Mouse (Mus musculus) midbrain, embryonic 14.5 days (tissue): ENCODE measurements around the gene Ctla4. TPM values are rescaled to one million over a fixed set of nuclear protein-coding genes. Genes with fewer than 3 reads are reported as not detected.

Experiments
- ATAC-seq: fragments of 200-750 bp; cut with Nextera tagmentation; 2 replicates; pipeline ENCODE4 v1.8.0; 2017; ENCODE audit warnings: moderate number of reproducible peaks, moderate library complexity; ENCODE audit not compliant: low FRiP score, low TSS enrichment
- DNase-seq: peaks from one replicate; pipeline ENCODE4 v3.0.0-alpha.2; 2015
- H3K27ac ChIP-seq: fragments of 300-500 bp; sonication (generic); replicated peaks from 2 replicates; pipeline ENCODE4 v1.5.1; 2014; ENCODE audit warnings: mild to moderate bottlenecking, low read depth, low read length, moderate library complexity
- H3K27me3 ChIP-seq: fragments of 300-500 bp; sonication (generic); 2 replicates; pipeline ENCODE4 v1.6.1; 2014; ENCODE audit warnings: low read length, control low read depth, mixed read lengths; ENCODE audit not compliant: control insufficient read depth, insufficient read depth
- H3K36me3 ChIP-seq: fragments of 300-500 bp; sonication (generic); 2 replicates; pipeline ENCODE4 v1.6.1; 2014; ENCODE audit warnings: low read length, control low read depth; ENCODE audit not compliant: control insufficient read depth, insufficient read depth
- H3K4me1 ChIP-seq: fragments of 300-500 bp; sonication (generic); 2 replicates; pipeline ENCODE4 v1.6.1; 2014; ENCODE audit warnings: mild to moderate bottlenecking, antibody characterized with exemption, low read length, control low read depth; ENCODE audit not compliant: control insufficient read depth, insufficient read depth
- H3K4me2 ChIP-seq: fragments of 300-500 bp; sonication (generic); 2 replicates; pipeline ENCODE4 v1.6.1; 2014; ENCODE audit warnings: mild to moderate bottlenecking, low read length, moderate library complexity
- H3K4me3 ChIP-seq: fragments of 300-500 bp; sonication (generic); replicated peaks from 2 replicates; pipeline ENCODE4 v1.5.1; 2014; ENCODE audit warnings: low read depth, low read length
- H3K9ac ChIP-seq: fragments of 300-500 bp; sonication (generic); replicated peaks from 2 replicates; pipeline ENCODE4 v1.6.1; 2014; ENCODE audit warnings: mild to moderate bottlenecking, low read length, moderate library complexity
- H3K9me3 ChIP-seq: fragments of 300-500 bp; sonication (generic); 2 replicates; pipeline ENCODE4 v1.6.1; 2016; ENCODE audit warnings: low read length, control low read depth, mixed read lengths; ENCODE audit not compliant: control insufficient read depth
- WGBS: fragments of 180-500 bp; shearing (Covaris S2); extraction: QIAGEN DNeasy Blood & Tissue Kit; methylation state at CpG from one replicate; pipeline ENCODE4 v1.1.7; 2014; 5-methylcytosine and 5-hydroxymethylcytosine counted together
- polyA plus RNA-seq: library from polyadenylated mRNA; unstranded; fragments of >200 nt; fragmentation: Nextera tagmentation; extraction: Ambion mirVana; gene quantifications from 2 replicates; pipeline ENCODE4 v1.2.1, GENCODE M21; 2014

Gene Ctla4
- polyA plus RNA-seq, 1 experiment from 2014 or later, result not detected

DNA sequence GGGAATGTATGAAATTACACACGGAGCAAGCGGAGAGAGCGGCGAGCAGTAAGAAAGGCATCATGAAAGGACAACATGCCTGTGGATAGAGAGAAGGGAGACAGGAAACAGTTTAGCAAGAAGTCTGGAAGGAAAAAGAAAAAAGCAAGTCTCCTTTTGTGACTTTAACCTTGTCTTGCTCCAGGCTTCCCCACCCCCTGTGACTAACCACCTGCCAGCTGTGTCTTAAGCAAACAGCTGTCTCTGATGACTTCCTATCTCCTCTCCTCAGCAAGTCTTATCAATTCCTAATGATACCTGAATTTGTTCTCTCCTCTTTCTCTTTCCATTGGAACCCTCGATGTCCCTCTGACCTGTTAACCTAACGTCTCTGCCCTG lies 34.0 kb upstream of the Ctla4 start:
- H3K27me3 ChIP-seq, result no peaks in the 10 kb centered on the region
- no peak for DNase-seq
- no peak for ATAC-seq
- H3K4me3 ChIP-seq, result no peak overlapping the region
- H3K9me3 ChIP-seq, result no peaks in the 10 kb centered on the region
- H3K4me2 ChIP-seq, result no peak overlapping the region
- WGBS, result 81% methylated on average over 6 of the region's 6 CpGs
- H3K4me1 ChIP-seq, result peaks cover 18% of the 10 kb centered on the region
- no peak overlapping the region for H3K9ac ChIP-seq
- H3K27ac ChIP-seq, result no peak overlapping the region
- H3K36me3 ChIP-seq, result no peaks in the 10 kb centered on the region

DNA sequence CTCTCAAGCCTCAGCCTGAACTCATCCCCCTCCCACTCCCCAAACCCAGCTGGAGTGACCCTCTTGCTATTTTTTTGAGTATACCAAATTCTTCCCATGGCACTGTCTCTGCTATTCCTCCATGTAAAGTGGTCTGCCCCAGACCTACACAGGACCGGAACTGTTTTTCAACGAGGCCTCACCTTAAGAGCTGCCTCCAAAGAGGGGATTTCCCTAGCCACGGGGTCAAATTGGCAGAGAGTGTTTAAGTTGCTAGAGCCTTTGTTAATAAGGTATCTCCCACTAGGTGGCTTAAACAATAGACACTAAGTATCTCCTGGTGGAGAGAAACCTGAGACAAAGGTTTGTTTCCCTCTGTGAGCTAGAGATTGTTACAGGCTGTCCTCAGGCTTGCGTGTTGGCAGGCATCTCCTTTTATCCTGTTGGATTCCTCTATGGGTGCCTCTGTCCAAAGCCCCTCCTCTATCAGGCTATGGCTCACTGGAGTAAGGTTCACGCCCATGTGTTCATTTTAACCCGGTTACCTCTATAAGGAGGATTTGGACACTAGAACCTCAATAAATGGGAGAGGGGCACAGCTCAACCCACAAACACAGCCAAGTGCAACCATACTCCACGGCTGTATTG lies 33.4 kb upstream of the Ctla4 start:
- H3K27me3 ChIP-seq, result no peaks in the 10 kb centered on the region
- H3K4me1 ChIP-seq, result peaks cover 18% of the 10 kb centered on the region
- no peak for DNase-seq
- WGBS, result 42% methylated on average over 7 of the region's 7 CpGs
- no peak overlapping the region for H3K4me2 ChIP-seq
- H3K27ac ChIP-seq, result no peak overlapping the region
- no peak for ATAC-seq
- no peaks in the 10 kb centered on the region for H3K36me3 ChIP-seq
- no peaks in the 10 kb centered on the region for H3K9me3 ChIP-seq
- no peak overlapping the region for H3K9ac ChIP-seq
- no peak overlapping the region for H3K4me3 ChIP-seq

DNA sequence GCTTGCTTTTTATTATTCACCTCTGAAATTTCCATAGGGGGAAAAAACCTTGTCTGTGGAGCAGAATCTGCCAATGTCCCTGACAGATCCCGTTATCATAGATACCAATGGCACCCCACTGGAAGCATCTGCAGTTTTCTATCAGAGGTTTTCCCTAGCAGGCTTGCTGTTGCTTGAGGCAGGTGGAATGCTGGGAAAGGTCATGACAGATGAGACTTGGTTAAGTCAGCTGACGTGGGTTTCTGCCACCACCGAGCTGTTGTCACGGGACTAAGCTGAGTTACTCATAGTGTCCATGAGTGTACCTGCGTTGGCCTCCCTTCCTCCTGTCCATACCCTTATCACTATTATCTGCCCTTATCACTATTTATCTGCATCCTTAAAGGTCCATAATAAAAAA lies 32.8 kb upstream of the Ctla4 start:
- DNase-seq (no peak), ATAC-seq (no peak)
- no peaks in the 10 kb centered on the region for H3K27me3 ChIP-seq
- H3K4me2 ChIP-seq, result no peak overlapping the region
- no peak overlapping the region for H3K4me3 ChIP-seq
- no peaks in the 10 kb centered on the region for H3K36me3 ChIP-seq
- no peak overlapping the region for H3K27ac ChIP-seq
- H3K4me1 ChIP-seq, result peaks cover 18% of the 10 kb centered on the region
- no peaks in the 10 kb centered on the region for H3K9me3 ChIP-seq
- H3K9ac ChIP-seq, result no peak overlapping the region
- 81% methylated on average over 5 of the region's 5 CpGs for WGBS

DNA sequence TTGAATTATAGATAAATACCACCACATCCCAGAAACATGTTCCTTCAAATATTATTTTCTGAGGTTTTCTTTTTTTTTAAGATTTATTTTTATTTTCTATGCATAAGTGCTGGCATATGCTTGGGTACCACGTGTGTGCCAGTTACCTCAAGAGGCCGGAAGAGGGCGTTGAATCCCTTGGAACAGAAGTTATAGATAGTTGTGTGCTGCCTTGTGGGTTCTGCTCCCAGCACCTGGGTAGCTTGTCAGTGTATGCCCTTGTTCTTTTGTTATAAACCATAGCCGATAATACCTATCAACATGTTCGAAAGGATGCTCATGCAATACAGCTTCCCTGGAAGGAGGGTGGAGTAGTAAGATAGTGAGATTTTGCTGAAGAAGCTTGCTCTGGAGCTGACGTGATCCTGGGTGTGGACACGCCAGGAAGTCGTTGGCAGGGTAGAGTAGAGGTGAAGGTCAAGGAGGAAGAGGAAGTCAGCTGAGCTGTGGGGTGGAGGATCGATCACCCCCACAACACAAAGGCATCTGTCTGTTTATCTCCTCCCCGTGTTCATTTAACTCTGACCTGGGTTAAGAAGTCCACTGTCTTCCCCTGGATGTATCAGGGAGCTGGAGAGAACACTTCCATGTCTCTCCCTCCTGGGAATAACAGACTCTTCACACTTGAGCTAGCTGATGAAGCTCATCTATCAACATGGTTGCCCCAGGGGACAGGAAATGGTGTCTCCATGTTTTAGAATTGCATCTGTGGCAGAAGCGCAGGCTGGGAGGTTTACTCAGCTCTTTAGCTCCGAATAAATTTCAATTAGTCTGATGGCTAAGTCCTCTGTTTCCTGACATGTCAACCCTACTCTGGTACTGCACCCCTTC lies 29.2 kb upstream of the Ctla4 start:
- 87% methylated on average over 12 of the region's 12 CpGs for WGBS
- Histone ChIP-seq H3K4me2 (no peak overlapping the region), H3K4me1 (peaks cover under 1% of the 10 kb centered on the region; the same call in 1 of the 2 replicates), H3K27me3 (no peaks in the 10 kb centered on the region), H3K27ac (no peak overlapping the region), H3K36me3 (no peaks in the 10 kb centered on the region), H3K9me3 (no peaks in the 10 kb centered on the region), H3K4me3 (no peak overlapping the region), H3K9ac (no peak overlapping the region)
- DNase-seq, result peak; percentile 15
- no peak for ATAC-seq

DNA sequence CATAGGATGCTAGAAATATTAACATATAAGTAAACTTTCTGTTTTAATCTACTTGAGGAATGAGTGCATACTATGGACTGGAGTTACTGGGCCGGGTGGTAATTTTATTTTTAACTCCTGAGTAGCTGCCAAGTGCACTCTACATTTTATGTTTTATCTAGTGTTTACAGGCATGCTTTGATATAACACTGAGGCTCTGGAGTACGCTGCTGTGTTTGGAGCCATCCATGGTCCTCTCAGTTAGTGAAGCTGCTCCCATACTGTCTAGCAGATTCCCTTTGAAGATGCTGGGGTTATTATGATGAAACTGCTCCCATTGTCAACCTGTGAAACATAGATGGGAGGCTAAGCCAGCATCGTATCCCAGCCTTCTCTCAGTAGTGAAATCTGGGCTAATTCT lies 27.6 kb upstream of the Ctla4 start:
- no peak overlapping the region for H3K9ac ChIP-seq
- H3K36me3 ChIP-seq, result no peaks in the 10 kb centered on the region
- ATAC-seq, result no peak
- H3K9me3 ChIP-seq, result no peaks in the 10 kb centered on the region
- H3K4me3 ChIP-seq, result no peak overlapping the region
- WGBS, result 78% methylated on average over 3 of the region's 3 CpGs
- no peak overlapping the region for H3K4me2 ChIP-seq
- DNase-seq, result no peak
- no peak overlapping the region for H3K27ac ChIP-seq
- H3K27me3 ChIP-seq, result no peaks in the 10 kb centered on the region
- no peaks in the 10 kb centered on the region for H3K4me1 ChIP-seq

DNA sequence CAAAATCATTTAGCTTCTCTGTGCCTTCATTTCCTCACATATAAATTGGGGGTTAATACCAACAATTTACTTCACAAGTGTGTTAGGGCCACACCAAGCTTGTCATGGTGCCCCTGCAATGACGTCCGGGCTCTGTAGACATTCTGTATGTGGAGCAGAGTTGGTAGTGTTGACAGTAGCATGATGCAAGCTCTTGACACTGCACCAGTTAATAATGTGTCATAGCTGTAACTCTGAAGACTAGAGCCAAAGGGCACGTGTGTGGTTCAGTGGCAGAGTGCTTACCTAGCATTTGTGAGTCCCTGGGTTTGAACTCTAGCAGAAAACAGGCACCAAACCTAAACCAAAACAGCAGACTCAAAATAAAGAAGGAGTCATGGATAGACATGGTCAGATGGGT lies 27.0 kb upstream of the Ctla4 start:
- H3K4me3 ChIP-seq, result no peak overlapping the region
- no peak overlapping the region for H3K4me2 ChIP-seq
- H3K36me3 ChIP-seq, result no peaks in the 10 kb centered on the region
- no peaks in the 10 kb centered on the region for H3K27me3 ChIP-seq
- H3K9me3 ChIP-seq, result no peaks in the 10 kb centered on the region
- no peak overlapping the region for H3K9ac ChIP-seq
- DNase-seq (no peak), ATAC-seq (no peak)
- no peak overlapping the region for H3K27ac ChIP-seq
- no peaks in the 10 kb centered on the region for H3K4me1 ChIP-seq
- WGBS, result 87% methylated on average over 3 of the region's 3 CpGs

DNA sequence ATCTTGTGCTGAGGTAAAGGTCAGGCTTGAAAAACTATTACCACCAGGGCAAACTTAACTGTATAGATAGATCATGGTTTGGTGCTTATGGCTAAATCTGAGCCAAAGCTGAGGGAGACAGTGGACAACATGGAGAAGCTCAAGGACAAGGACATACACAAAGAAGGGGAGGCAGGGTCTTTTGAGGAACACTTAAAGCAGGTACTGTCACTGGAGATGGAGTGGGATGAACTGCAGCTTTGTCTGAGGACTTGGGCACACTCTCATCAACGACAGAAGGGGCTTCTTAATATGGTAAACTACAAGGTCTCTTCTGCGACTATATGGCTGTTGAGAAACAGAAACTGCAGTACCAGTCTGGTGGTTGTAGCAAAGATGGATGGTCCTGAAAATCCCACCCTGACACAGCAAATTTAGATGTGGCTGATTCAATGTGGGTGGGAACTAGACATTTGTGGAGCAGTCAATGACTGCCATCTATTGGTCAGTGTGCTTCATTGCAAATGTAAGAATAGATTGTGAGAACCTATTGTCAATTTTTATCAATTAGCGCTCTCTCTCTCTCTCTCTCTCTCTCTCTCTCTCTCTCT lies 26.3 kb upstream of the Ctla4 start:
- peak; percentile 92 for DNase-seq
- peak overlapping the region; percentile 51 for H3K4me2 ChIP-seq
- H3K4me1 ChIP-seq, result no peaks in the 10 kb centered on the region
- WGBS, result 25% methylated on average over 3 of the region's 3 CpGs
- no peaks in the 10 kb centered on the region for H3K36me3 ChIP-seq
- H3K9ac ChIP-seq, result peak overlapping the region; percentile 34
- H3K27ac ChIP-seq, result peak overlapping the region; percentile 80
- H3K27me3 ChIP-seq, result no peaks in the 10 kb centered on the region
- H3K4me3 ChIP-seq, result peak overlapping the region; percentile 15
- no peaks in the 10 kb centered on the region for H3K9me3 ChIP-seq
- peak; percentile 68; the same call in 1 of the 2 replicates for ATAC-seq

DNA sequence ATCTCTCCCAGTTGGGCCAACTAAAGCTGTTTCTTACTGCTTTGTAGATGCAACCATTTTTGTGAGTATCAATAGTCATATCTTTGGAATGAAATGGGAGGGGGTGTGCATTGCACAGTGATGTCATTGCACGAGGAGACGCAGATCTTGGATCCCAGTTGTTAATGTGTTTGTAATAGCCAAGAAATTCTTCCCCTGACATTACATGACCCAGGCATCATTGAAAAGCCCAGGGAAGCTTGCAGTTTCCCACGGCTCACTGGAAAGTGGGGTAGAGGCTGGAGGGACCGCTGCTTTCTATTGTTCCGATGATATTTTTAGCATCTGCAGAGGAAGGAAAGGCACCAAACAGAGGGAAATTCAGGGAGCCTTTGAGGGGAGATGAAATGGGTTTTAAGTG lies 25.8 kb upstream of the Ctla4 start:
- H3K27ac ChIP-seq, result peak overlapping the region; percentile 80
- ATAC-seq (peak; percentile 51; the same call in 1 of the 2 replicates), DNase-seq (no peak)
- H3K9me3 ChIP-seq, result no peaks in the 10 kb centered on the region
- peak overlapping the region; percentile 15 for H3K4me3 ChIP-seq
- WGBS, result 48% methylated on average over 5 of the region's 5 CpGs
- H3K9ac ChIP-seq, result peak overlapping the region; percentile 34
- no peaks in the 10 kb centered on the region for H3K36me3 ChIP-seq
- H3K4me2 ChIP-seq, result peak overlapping the region; percentile 51
- no peaks in the 10 kb centered on the region for H3K4me1 ChIP-seq
- no peaks in the 10 kb centered on the region for H3K27me3 ChIP-seq
